Mouse (Mus musculus): ENCODE results near the gene Ercc6. TPM values are rescaled to one million over a fixed set of nuclear protein-coding genes. Genes with fewer than 3 reads are reported as not detected.

The Ercc6 gene
- total and polyA plus RNA-seq, 3 experiments: 1.8 to 3.7 (median 2.8) TPM

DNA sequence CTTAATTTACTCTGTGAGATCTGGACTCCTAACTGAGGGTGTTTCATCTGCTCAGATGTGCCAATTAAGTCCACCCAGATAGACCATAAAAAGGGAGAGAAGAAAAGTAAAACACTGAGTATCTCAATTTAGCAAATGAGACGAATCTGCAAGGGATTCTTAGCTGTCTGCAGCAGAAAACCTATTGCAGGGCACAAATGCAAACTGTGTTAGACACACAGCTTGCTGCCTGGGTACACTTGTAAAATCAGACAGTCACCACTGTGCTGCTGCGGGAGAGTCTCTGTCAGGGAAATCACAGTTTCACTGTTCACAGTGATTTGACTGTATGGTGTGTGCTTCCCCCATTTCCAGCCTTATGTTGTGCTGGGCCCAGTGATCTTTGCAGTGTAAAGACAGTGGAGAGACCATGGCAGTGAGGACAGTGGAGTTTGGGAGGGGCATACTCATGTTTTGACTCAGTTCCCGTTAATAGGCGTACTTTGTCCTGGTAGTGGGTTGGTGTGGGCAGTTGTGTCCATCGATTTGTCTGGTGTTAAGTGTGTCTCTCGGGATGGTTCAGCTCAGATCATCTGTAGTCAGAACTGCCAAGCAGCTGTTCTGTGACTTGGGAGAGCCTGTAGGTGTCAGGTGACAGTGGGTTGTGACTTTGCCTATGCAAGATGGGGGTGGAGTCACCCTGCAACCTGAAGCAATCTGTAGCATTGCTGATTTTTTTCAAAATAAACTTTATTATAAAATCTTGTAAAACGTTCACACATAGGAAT, 19.2 kb downstream of the Ercc6 start:
- Histone ChIP-seq H3K9ac (ENCODE audit: low read depth, low read length) (no peak overlapping the region), H3K79me2 (replicated peaks; ENCODE audit: control insufficient read depth, insufficient read depth, low read length) (no peaks in the 10 kb centered on the region), H3K36me3 (ENCODE audit: control insufficient read depth, insufficient read depth, low read length) (no peaks in the 10 kb centered on the region), H3K27me3 (ENCODE audit: control insufficient read depth, insufficient read depth, low read length) (no peaks in the 10 kb centered on the region), H3K4me1 (ENCODE audit: control insufficient read depth, insufficient read depth, low read length) (peaks cover 2% of the 10 kb centered on the region; the same call in 1 of the 2 replicates), H3K27ac (no peak overlapping the region), H3K4me3 (no peak overlapping the region)
- intact Hi-C loops (cut with DNase I): no loop called here
- DNase-seq: no peak
- WGBS: 75% methylated on average over 7 of the region's 7 CpGs
- no peak for TF ChIP-seq CTCF (IDR thresholded peaks at IDR 0.05)
- no peak for TF ChIP-seq POLR2A (IDR thresholded peaks at IDR 0.05; ENCODE audit: insufficient read depth, low read depth, low read length)
- TF ChIP-seq EP300 (IDR thresholded peaks at IDR 0.05; ENCODE audit: insufficient read depth, low read depth, low read length): no peak

DNA sequence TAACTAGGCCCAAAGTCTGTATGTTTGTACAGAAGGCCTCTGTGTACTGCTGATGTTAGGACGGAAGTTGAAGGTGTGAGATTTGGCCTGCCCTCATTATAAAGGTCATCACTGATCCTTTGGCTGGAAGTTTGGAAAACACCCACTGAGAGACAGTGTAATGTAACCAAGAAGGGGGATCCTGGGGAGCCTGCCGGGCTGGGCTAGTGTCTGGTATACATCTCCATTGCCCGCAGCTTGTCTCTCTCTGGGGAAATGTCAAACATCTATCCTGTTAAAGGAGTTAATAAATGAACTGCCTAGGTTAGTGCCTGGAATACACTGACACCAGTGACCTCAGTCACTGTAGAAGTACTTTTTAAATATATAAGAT, 19.8 kb downstream of the Ercc6 start:
- no peak for TF ChIP-seq EP300 (IDR thresholded peaks at IDR 0.05; ENCODE audit: insufficient read depth, low read depth, low read length)
- no peak for TF ChIP-seq CTCF (IDR thresholded peaks at IDR 0.05)
- TF ChIP-seq POLR2A (IDR thresholded peaks at IDR 0.05; ENCODE audit: insufficient read depth, low read depth, low read length): no peak
- Histone ChIP-seq H3K79me2 (replicated peaks; ENCODE audit: control insufficient read depth, insufficient read depth, low read length) (no peaks in the 10 kb centered on the region), H3K4me1 (ENCODE audit: control insufficient read depth, insufficient read depth, low read length) (peaks cover 2% of the 10 kb centered on the region; the same call in 1 of the 2 replicates), H3K36me3 (ENCODE audit: control insufficient read depth, insufficient read depth, low read length) (no peaks in the 10 kb centered on the region), H3K4me3 (no peak overlapping the region), H3K9ac (ENCODE audit: low read depth, low read length) (no peak overlapping the region), H3K27ac (no peak overlapping the region), H3K27me3 (ENCODE audit: control insufficient read depth, insufficient read depth, low read length) (no peaks in the 10 kb centered on the region)
- intact Hi-C loops (cut with DNase I): no loop called here
- 73% methylated on average over 3 of the region's 3 CpGs for WGBS
- no peak for DNase-seq

DNA sequence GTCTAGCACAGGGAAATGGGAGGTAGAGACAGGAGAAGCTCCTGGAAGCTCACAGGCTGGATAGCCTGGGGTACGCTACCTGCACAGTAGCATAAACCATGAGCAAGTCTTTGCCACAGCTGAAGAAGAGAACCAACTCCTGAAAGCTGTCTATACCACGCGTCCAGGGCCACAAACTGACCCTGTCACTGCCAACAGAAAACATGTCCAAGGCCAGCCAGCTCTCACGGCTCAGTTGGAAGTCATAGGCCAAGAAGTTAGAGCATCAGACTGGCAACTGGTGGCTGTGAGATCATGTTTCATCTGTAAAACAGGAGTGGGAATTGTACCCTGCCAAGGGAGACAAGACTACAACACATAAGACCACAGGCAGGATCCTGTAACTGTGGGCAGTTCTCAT, 20.3 kb downstream of the Ercc6 start:
- Histone ChIP-seq H3K27me3 (ENCODE audit: control insufficient read depth, insufficient read depth, low read length) (no peaks in the 10 kb centered on the region), H3K4me3 (no peak overlapping the region), H3K79me2 (replicated peaks; ENCODE audit: control insufficient read depth, insufficient read depth, low read length) (no peaks in the 10 kb centered on the region), H3K27ac (no peak overlapping the region), H3K4me1 (ENCODE audit: control insufficient read depth, insufficient read depth, low read length) (peaks cover 2% of the 10 kb centered on the region; the same call in 1 of the 2 replicates), H3K9ac (ENCODE audit: low read depth, low read length) (no peak overlapping the region), H3K36me3 (ENCODE audit: control insufficient read depth, insufficient read depth, low read length) (no peaks in the 10 kb centered on the region)
- intact Hi-C loops (cut with DNase I): no loop called here
- WGBS: 75% methylated on average over 4 of the region's 4 CpGs
- TF ChIP-seq POLR2A (IDR thresholded peaks at IDR 0.05; ENCODE audit: insufficient read depth, low read depth, low read length) (no peak), EP300 (IDR thresholded peaks at IDR 0.05; ENCODE audit: insufficient read depth, low read depth, low read length) (no peak), CTCF (IDR thresholded peaks at IDR 0.05) (no peak)
- DNase-seq: no peak

DNA sequence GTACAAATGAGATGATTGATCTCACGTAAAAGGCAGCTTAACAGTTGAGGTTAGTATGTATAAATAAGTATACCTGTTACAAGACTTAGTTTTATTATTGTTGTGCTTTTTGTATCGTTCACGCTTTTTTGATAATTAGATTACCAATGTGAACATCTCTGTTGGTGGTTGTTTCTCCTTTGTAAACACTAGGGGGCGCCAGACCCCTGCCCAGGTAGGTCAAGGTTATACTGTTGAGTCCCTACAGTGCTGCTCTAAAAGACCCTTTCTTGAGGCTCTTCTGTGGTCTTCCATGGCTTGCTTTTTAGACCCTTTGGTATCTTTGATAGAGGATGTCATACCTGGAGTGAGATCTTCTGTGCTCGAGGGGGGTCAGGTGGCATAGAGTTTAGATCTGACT, 20.8 kb downstream of the Ercc6 start:
- Histone ChIP-seq H3K4me1 (ENCODE audit: control insufficient read depth, insufficient read depth, low read length) (peaks cover 2% of the 10 kb centered on the region; the same call in 1 of the 2 replicates), H3K36me3 (ENCODE audit: control insufficient read depth, insufficient read depth, low read length) (no peaks in the 10 kb centered on the region), H3K9ac (ENCODE audit: low read depth, low read length) (no peak overlapping the region), H3K4me3 (no peak overlapping the region), H3K27me3 (ENCODE audit: control insufficient read depth, insufficient read depth, low read length) (no peaks in the 10 kb centered on the region), H3K27ac (no peak overlapping the region), H3K79me2 (replicated peaks; ENCODE audit: control insufficient read depth, insufficient read depth, low read length) (no peaks in the 10 kb centered on the region)
- 76% methylated on average over 5 of the region's 5 CpGs for WGBS
- intact Hi-C loops (cut with DNase I): no loop called here
- no peak for DNase-seq
- TF ChIP-seq CTCF (IDR thresholded peaks at IDR 0.05) (peak; percentile 78), EP300 (IDR thresholded peaks at IDR 0.05; ENCODE audit: insufficient read depth, low read depth, low read length) (no peak)

DNA sequence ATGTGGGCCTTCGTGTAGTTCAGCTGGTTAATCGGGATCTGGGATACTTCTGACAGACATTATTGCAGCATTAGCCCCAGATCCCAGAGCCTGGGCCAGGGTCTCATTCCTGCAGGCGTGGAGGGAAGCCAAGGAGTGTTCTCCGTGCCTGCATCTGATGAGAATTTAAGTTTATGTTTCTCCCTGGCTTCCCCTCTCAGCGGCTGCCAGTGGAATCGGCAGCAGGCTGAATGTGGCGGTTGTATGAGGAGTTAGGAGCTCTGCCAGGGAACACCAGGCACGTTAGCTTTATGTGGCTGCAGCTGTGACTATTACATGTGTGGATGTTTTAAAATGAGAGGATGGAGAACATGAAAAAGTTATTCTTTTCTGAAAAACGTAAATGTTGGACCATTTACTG, 23.4 kb downstream of the Ercc6 start:
- no peak overlapping the region for H3K27ac ChIP-seq
- H3K9ac ChIP-seq (ENCODE audit: low read depth, low read length): no peak overlapping the region
- intact Hi-C loops (cut with DNase I): no loop called here
- no peak overlapping the region for H3K4me3 ChIP-seq
- WGBS: 60% methylated on average over 9 of the region's 9 CpGs
- no peak for DNase-seq
- no peaks in the 10 kb centered on the region for H3K27me3 ChIP-seq (ENCODE audit: control insufficient read depth, insufficient read depth, low read length)
- no peaks in the 10 kb centered on the region for H3K79me2 ChIP-seq (replicated peaks; ENCODE audit: control insufficient read depth, insufficient read depth, low read length)
- peaks cover 2% of the 10 kb centered on the region; the same call in 1 of the 2 replicates for H3K4me1 ChIP-seq (ENCODE audit: control insufficient read depth, insufficient read depth, low read length)
- no peaks in the 10 kb centered on the region for H3K36me3 ChIP-seq (ENCODE audit: control insufficient read depth, insufficient read depth, low read length)
- no peak for TF ChIP-seq CTCF (IDR thresholded peaks at IDR 0.05)
- TF ChIP-seq EP300 (IDR thresholded peaks at IDR 0.05; ENCODE audit: insufficient read depth, low read depth, low read length): no peak
- no peak for TF ChIP-seq POLR2A (IDR thresholded peaks at IDR 0.05; ENCODE audit: insufficient read depth, low read depth, low read length)

DNA sequence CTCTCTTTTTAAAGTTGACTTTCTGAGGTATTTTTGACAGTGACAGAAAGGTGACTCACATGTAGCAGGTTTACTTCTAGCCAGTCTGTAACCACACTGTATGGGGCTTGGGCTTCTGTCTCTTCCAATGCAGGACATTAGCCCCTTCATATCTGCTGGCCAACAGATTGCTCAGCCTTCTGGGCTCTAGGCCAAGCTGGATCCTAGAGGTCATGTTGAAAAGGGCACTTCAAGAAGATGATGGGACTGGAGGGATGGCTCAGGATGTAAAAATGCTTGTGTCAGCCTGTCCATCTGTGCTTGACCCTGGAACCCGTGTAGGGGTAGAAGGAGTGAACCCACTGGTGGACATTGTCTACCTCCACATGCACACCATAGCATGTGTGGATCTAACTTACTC, 24.8 kb downstream of the Ercc6 start:
- TF ChIP-seq EP300 (IDR thresholded peaks at IDR 0.05; ENCODE audit: insufficient read depth, low read depth, low read length) (no peak), CTCF (IDR thresholded peaks at IDR 0.05) (no peak), POLR2A (IDR thresholded peaks at IDR 0.05; ENCODE audit: insufficient read depth, low read depth, low read length) (no peak)
- Histone ChIP-seq H3K27ac (no peak overlapping the region), H3K4me1 (ENCODE audit: control insufficient read depth, insufficient read depth, low read length) (no peaks in the 10 kb centered on the region), H3K79me2 (replicated peaks; ENCODE audit: control insufficient read depth, insufficient read depth, low read length) (no peaks in the 10 kb centered on the region), H3K36me3 (ENCODE audit: control insufficient read depth, insufficient read depth, low read length) (no peaks in the 10 kb centered on the region; the same call in 1 of the 2 replicates), H3K4me3 (no peak overlapping the region), H3K27me3 (ENCODE audit: control insufficient read depth, insufficient read depth, low read length) (no peaks in the 10 kb centered on the region), H3K9ac (ENCODE audit: low read depth, low read length) (no peak overlapping the region)
- no peak for DNase-seq
- WGBS: 75% methylated on average over 1 of the region's 1 CpGs
- intact Hi-C loops (cut with DNase I): no loop called here
